Mouse (Mus musculus) spleen, adult 2 months (tissue): ENCODE data around the gene Gm48551. TPM values are rescaled to one million over a fixed set of nuclear protein-coding genes. Genes with fewer than 3 reads are reported as not detected.

Source experiments
- DNase-seq, 2 experiments: peaks; one replicate each; pipeline versions ENCODE4 v3.0.0 to v3.0.0-alpha.2; 2012 to 2021; ENCODE audit warnings: low spot score in 2 of 2, low read depth in 1 of 2
- H3K27ac ChIP-seq: fragments of 200-500 bp; 2 replicates; pipeline ENCODE4 v1.5.1; 2012; ENCODE audit warnings: low read length, inconsistent platforms; ENCODE audit not compliant: insufficient read depth
- H3K27me3 ChIP-seq: fragments of 200-500 bp; 2 replicates; pipeline ENCODE4 v1.6.1; 2012; ENCODE audit warnings: mild to moderate bottlenecking, moderate library complexity, low read length, inconsistent platforms; ENCODE audit not compliant: control insufficient read depth, insufficient read depth
- H3K36me3 ChIP-seq: fragments of 200-500 bp; 2 replicates; pipeline ENCODE4 v1.6.1; 2012; ENCODE audit warnings: mild to moderate bottlenecking, low read length, inconsistent platforms; ENCODE audit not compliant: control insufficient read depth, insufficient read depth
- H3K4me1 ChIP-seq: fragments of 200-500 bp; 2 replicates; pipeline ENCODE4 v1.6.1; 2011; ENCODE audit warnings: inconsistent platforms; ENCODE audit not compliant: control insufficient read depth, insufficient read depth, insufficient read length
- H3K4me3 ChIP-seq: fragments of 200-500 bp; 2 replicates; pipeline ENCODE4 v1.5.1; 2011; ENCODE audit warnings: mild to moderate bottlenecking, inconsistent platforms; ENCODE audit not compliant: insufficient read depth, insufficient read length; ENCODE audit errors: extremely low read depth
- CTCF ChIP-seq: fragments of 200-500 bp; IDR thresholded peaks from 2 replicates; pipeline ENCODE4 v1.5.1; 2011; ENCODE audit warnings: mild to moderate bottlenecking, inconsistent platforms; ENCODE audit not compliant: insufficient read depth, insufficient read length, insufficient replicate concordance; ENCODE audit errors: extremely low read depth
- POLR2A ChIP-seq: fragments of 200-500 bp; IDR thresholded peaks from 2 replicates; pipeline ENCODE4 v1.6.1; 2011; ENCODE audit warnings: low read depth, low read length, inconsistent platforms
- WGBS: fragments of 180-500 bp; shearing (Covaris S2); methylation state at CpG from one replicate; pipeline ENCODE4 v1.1.7; 2018; 5-methylcytosine and 5-hydroxymethylcytosine counted together
- polyA plus RNA-seq: library from polyadenylated mRNA; depleted of rRNA; stranded (reverse); fragments of >200 nt; gene quantifications from 2 replicates; pipeline ENCODE4 v1.2.3, GENCODE M21; 2012; rRNA removed

Gene Gm48551
- 2.3 and 2.9 TPM in 2 replicates for polyA plus RNA-seq

- H3K36me3 ChIP-seq, result peaks cover 14% of the 10 kb centered on the region
- 9% methylated on average over 54 of the region's 54 CpGs for WGBS
- no peak for TF ChIP-seq CTCF
- TF ChIP-seq POLR2A, result peak; percentile 89
- peak within 1 kb of the TSS; percentile 67 for H3K27ac ChIP-seq
- peak; percentile 96 to 98 for DNase-seq
- peak within 1 kb of the TSS; percentile 69 for H3K4me3 ChIP-seq
- peaks cover 9% of the 10 kb centered on the region; the same call in 1 of the 2 replicates for H3K4me1 ChIP-seq
- no peaks in the 10 kb centered on the region for H3K27me3 ChIP-seq
Measured at GRCm38 (mm10) chr10:81383802-81384604, at the start of gene Gm48551, which contains the start of gene Dohh. Gene Gm48551, plus strand, starts transcription at chr10:81384466. Gene Dohh, plus strand, starts transcription at chr10:81384428.

GRCm38 (mm10) chr10:81335393-81336340, 48.6 kb upstream of the Gm48551 start:
- Histone ChIP-seq H3K27ac (no peak overlapping the region), H3K27me3 (no peaks in the 10 kb centered on the region), H3K36me3 (peaks cover 8% of the 10 kb centered on the region), H3K4me3 (no peak overlapping the region), H3K4me1 (peaks cover 2% of the 10 kb centered on the region)
- DNase-seq, result no peak
- no peak for TF ChIP-seq CTCF
- TF ChIP-seq POLR2A, result no peak
- 85% methylated on average over 19 of the region's 19 CpGs for WGBS

- Histone ChIP-seq H3K27me3 (no peaks in the 10 kb centered on the region), H3K4me1 (no peaks in the 10 kb centered on the region; the same call in 1 of the 2 replicates)
- TF ChIP-seq CTCF (no peak), POLR2A (no peak)
Measured at GRCm38 (mm10) chr10:81336558-81336957, 47.7 kb upstream of the Gm48551 start.

GRCm38 (mm10) chr10:81340551-81341332, 43.5 kb upstream of the Gm48551 start:
- Histone ChIP-seq H3K4me1 (peaks cover 14% of the 10 kb centered on the region), H3K27me3 (peaks cover 4% of the 10 kb centered on the region), H3K4me3 (no peak overlapping the region), H3K36me3 (no peaks in the 10 kb centered on the region), H3K27ac (no peak overlapping the region)
- TF ChIP-seq CTCF (no peak), POLR2A (no peak)
- WGBS, result 79% methylated on average over 17 of the region's 17 CpGs
- no peak for DNase-seq

More at GRCm38 (mm10) chr10:81336558-81336957, 47.7 kb upstream of the Gm48551 start:
- Histone ChIP-seq H3K4me3 (no peak overlapping the region), H3K27ac (no peak overlapping the region), H3K36me3 (peaks cover 8% of the 10 kb centered on the region)
- DNase-seq, result no peak
- 90% methylated on average over 4 of the region's 4 CpGs for WGBS

GRCm38 (mm10) chr10:81341333-81341949, 42.8 kb upstream of the Gm48551 start:
- peaks cover 16% of the 10 kb centered on the region for H3K4me1 ChIP-seq
- H3K27me3 ChIP-seq, result peaks cover 4% of the 10 kb centered on the region
- H3K27ac ChIP-seq, result no peak overlapping the region
- peak in 1 of 2 experiments; percentile 69 for DNase-seq
- no peak overlapping the region for H3K4me3 ChIP-seq
- WGBS, result 45% methylated on average over 16 of the region's 16 CpGs
- TF ChIP-seq POLR2A (no peak), CTCF (peak; percentile 87)
- H3K36me3 ChIP-seq, result no peaks in the 10 kb centered on the region
